Mouse (Mus musculus) adrenal gland, postnatal 14 days (tissue): Measurements from ENCODE around the gene Psmc2. TPM values are rescaled to one million over a fixed set of nuclear protein-coding genes. Genes with fewer than 3 reads are reported as not detected.

ENCODE experiments used
- DNase-seq: peaks from one replicate; pipeline ENCODE4 v3.0.0; 2021; ENCODE audit warnings: mixed read lengths
- long read RNA-seq, 2 experiments: library from polyadenylated mRNA; stranded (forward); transcript quantifications; one replicate each; pipeline ENCODE4 v2.0.0; 2021
- total RNA-seq: library from RNA; stranded (reverse); gene quantifications from 2 replicates; pipeline ENCODE4 v1.2.3, GENCODE M21; 2021

The Psmc2 gene
- total RNA-seq = 126 and 129 TPM in 2 replicates
- long read RNA-seq, experiment 1, partial matches to known transcripts = 238 of 244 reads
- long read RNA-seq, experiment 1, other reads (novel, unspliced or antisense) = 6 of 244 reads
- long read RNA-seq, experiment 2, partial matches to known transcripts = 157 of 160 reads
- long read RNA-seq, experiment 2, other reads (novel, unspliced or antisense) = 3 of 160 reads

GRCm38 (mm10) chr5:21785053-21785452 lies at the start of gene Psmc2, which contains the start of gene Dnajc2:
Gene Psmc2 (plus strand): TSS chr5:21785283.
Gene Dnajc2 (minus strand): TSS chr5:21785251.
- DNase-seq = peak; percentile 94

- DNase-seq = peak; percentile 92
Measured at GRCm38 (mm10) chr5:21735584-21735983, 49.5 kb upstream of the Psmc2 start.

GRCm38 (mm10) chr5:21736046-21736445 lies 49.0 kb upstream of the Psmc2 start:
- no peak for DNase-seq

GRCm38 (mm10) chr5:21736956-21737585 lies 48.0 kb upstream of the Psmc2 start, which contains the start of gene Pmpcb:
Gene Pmpcb (plus strand): TSS chr5:21737141.
- peak; percentile 92 for DNase-seq

GRCm38 (mm10) chr5:21737620-21738019 lies 47.5 kb upstream of the Psmc2 start:
- DNase-seq = no peak

GRCm38 (mm10) chr5:21739120-21739519 lies 46.0 kb upstream of the Psmc2 start:
- DNase-seq = no peak

GRCm38 (mm10) chr5:21739881-21740280 lies 45.2 kb upstream of the Psmc2 start:
- DNase-seq = no peak

GRCm38 (mm10) chr5:21743606-21744005 lies 41.5 kb upstream of the Psmc2 start:
- no peak for DNase-seq

GRCm38 (mm10) chr5:21744651-21745050 lies 40.4 kb upstream of the Psmc2 start:
- no peak for DNase-seq

- no peak for DNase-seq
Measured at GRCm38 (mm10) chr5:21745966-21746365, 39.1 kb upstream of the Psmc2 start.

GRCm38 (mm10) chr5:21768506-21768905 lies 16.6 kb upstream of the Psmc2 start:
- no peak for DNase-seq

- DNase-seq = no peak
Measured at GRCm38 (mm10) chr5:21769841-21770240, 15.2 kb upstream of the Psmc2 start.

- no peak for DNase-seq
Measured at GRCm38 (mm10) chr5:21776491-21776890, 8.6 kb upstream of the Psmc2 start.

- peak; percentile 39 for DNase-seq
Measured at GRCm38 (mm10) chr5:21784161-21785052, 676 bp upstream of the Psmc2 start.

GRCm38 (mm10) chr5:21785776-21786175 lies 693 bp downstream of the Psmc2 start:
- no peak for DNase-seq

- peak; percentile 96 for DNase-seq
Measured at GRCm38 (mm10) chr5:21786258-21787185, 1.4 kb downstream of the Psmc2 start.

GRCm38 (mm10) chr5:21787186-21788105 lies 2.4 kb downstream of the Psmc2 start:
- no peak for DNase-seq

- no peak for DNase-seq
Measured at GRCm38 (mm10) chr5:21789061-21789460, 4.0 kb downstream of the Psmc2 start.

- no peak for DNase-seq
Measured at GRCm38 (mm10) chr5:21792166-21792565, 7.1 kb downstream of the Psmc2 start.

- DNase-seq = no peak
Measured at GRCm38 (mm10) chr5:21802907-21803306, 17.8 kb downstream of the Psmc2 start.
